Mouse (Mus musculus) macrophage (primary cell): Measurements from ENCODE around the gene Vcp. TPM values are rescaled to one million over a fixed set of nuclear protein-coding genes. Genes with fewer than 3 reads are reported as not detected.

Experiments
- H3K27ac ChIP-seq: fragments of 350-480 bp; formaldehyde crosslinking; 2 replicates; pipeline ENCODE4 v1.9.0; 2021
- H3K36me3 ChIP-seq: fragments of 350-480 bp; formaldehyde crosslinking; 2 replicates; pipeline ENCODE4 v1.9.0; 2021; ENCODE audit errors: inconsistent target
- H3K4me3 ChIP-seq: fragments of 350-480 bp; formaldehyde crosslinking; 2 replicates; pipeline ENCODE4 v1.9.0; 2021; ENCODE audit errors: inconsistent target
- H3K79me2 ChIP-seq: fragments of 350-480 bp; formaldehyde crosslinking; 2 replicates; pipeline ENCODE4 v1.9.0; 2021; ENCODE audit errors: inconsistent target
- WGBS: methylation state at CpG from one replicate; pipeline ENCODE4 v1.1.7; 2026; ENCODE audit warnings: inconsistent platforms; ENCODE audit not compliant: missing documents; 5-methylcytosine and 5-hydroxymethylcytosine counted together
- polyA plus RNA-seq: library from polyadenylated mRNA; stranded (reverse); fragments of 250-400 nt; gene quantifications from 3 replicates; pipeline ENCODE4 v1.2.4, GENCODE M21; 2018; ENCODE audit warnings: inconsistent platforms

Vcp gene
- polyA plus RNA-seq, 1 experiment from 2014 or later, result 191 TPM

DNA sequence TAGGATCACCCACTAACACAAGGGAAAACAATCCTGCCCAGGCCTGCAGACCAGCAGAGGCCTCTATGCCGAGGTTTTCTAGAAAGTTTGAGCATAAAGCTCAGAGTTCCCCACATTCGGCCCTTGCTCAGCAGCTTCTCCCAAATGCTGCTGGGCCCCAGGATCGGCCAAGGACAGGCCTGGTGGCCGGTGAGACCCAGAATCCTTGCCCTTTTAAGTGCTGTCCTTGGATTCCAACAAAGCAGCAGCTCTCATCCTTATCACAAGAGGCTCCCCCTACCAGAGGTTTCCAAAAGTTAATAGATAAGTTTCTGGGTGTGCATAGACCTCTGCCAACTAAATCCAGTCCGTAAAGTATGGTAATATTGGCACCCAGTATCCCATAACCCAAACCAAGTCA lies 26.4 kb downstream of the Vcp start:
- 95% methylated on average over 5 of the region's 5 CpGs for WGBS

DNA sequence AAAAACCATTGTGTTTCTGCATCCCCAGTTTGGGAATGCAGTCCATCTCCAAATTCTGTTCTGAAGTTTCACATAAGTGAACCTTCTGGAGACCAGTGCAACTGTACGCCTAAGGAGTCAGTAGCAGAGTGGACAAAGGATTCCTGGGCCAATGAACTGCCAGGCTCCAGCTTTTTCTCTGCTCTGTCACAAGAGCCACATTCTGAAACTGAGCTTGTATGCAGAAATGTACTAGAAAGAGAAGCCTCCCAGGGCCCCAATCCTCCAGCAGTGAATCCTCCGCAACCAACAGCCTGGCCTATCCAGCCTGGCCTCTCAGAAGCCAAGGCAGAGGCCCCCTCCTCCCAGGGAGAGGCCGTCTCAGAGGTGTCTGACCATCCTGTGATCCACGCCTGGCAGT lies 27.4 kb downstream of the Vcp start:
- H3K4me3 ChIP-seq, result no peak overlapping the region
- no peak overlapping the region for H3K27ac ChIP-seq
- WGBS, result 90% methylated on average over 4 of the region's 4 CpGs
- H3K36me3 ChIP-seq, result no peaks in the 10 kb centered on the region
- H3K79me2 ChIP-seq, result no peaks in the 10 kb centered on the region

More for the DNA sequence above, 26.4 kb downstream of the Vcp start:
- Histone ChIP-seq H3K4me3 (no peak overlapping the region), H3K79me2 (no peaks in the 10 kb centered on the region), H3K36me3 (peaks cover 6% of the 10 kb centered on the region; the same call in 1 of the 2 replicates), H3K27ac (no peak overlapping the region)

DNA sequence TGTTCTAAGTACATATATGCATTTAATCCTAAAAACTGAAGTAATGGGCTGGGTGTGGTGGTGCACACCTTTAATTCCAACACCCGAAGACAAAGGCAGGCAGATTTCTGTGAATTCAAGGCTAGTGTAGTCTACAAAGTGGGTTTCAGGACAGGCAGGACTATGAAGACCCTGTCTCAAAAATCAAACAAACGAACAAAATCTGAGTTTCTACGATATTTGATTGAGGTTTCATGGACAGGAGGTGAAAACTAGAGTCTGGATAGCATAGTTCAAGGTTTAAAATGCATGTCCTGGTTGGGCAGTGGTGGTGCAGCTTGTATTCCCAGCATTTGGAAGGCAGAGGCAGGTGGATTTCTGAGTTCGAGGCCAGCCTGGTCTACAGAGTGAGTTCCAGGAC lies 31.0 kb downstream of the Vcp start, which contains the start of gene 1700022I11Rik:
1700022I11Rik (plus strand) TSS at position 301 of the 400 bp plus-strand sequence.
- 91% methylated on average over 4 of the region's 4 CpGs for WGBS
- Histone ChIP-seq H3K79me2 (no peaks in the 10 kb centered on the region), H3K36me3 (no peaks in the 10 kb centered on the region), H3K4me3 (no peak within 1 kb of the TSS), H3K27ac (no peak within 1 kb of the TSS)

DNA sequence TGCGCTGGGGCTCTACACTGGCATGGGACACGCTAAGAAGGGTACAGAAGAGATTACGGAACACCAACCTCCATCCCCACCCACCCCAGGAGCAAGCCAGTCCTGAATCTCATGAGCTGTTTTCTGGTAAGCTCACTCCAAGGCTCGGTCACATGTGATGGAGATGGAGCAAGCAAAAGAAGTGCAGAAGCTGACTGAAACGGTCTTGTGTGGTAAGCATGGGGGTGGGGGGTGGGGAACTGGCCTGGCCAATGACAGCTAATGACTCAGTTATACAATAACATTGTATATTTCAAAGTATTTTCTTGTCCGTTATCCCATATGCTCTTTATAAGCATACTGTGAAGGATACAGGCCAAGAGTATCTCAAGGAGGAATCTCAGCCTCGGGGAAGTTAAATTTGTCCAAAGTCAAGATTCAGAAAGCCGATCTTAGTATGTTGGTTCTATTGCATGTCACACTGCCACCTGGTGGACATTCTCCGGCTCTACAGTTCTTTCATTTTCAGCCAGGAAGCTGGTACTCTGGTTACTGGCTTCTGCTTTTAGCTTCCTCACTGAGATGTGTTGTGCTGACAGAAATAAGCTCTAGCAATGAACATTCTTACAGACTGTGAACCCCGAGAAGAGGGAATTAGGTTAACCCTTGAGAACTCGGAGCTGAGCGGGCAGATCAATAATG lies 35.1 kb downstream of the Vcp start:
- 18% methylated on average over 12 of the region's 12 CpGs for WGBS
- H3K4me3 ChIP-seq, result no peak overlapping the region
- peak overlapping the region; percentile 33; the same call in 1 of the 2 replicates for H3K27ac ChIP-seq
- H3K79me2 ChIP-seq, result no peaks in the 10 kb centered on the region
- no peaks in the 10 kb centered on the region for H3K36me3 ChIP-seq

DNA sequence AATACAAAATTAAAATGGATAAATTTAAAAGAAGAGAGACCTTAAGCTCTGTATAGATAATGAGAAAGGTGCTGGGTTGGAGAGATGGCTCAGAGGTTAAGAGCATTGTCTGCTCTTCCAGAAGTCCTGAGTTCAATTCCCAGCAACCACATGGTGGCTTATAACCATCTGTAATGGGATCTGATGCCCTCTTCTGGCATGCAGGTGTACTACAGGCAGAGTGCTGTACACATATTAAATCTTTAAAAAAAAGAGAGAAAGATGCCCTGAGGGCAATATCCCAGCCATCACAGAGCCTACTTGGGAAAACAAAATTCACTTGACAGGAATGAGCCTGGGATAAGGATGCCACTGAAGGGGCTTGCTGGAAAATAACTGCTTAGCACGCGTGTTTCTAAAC lies 36.8 kb downstream of the Vcp start:
- H3K4me3 ChIP-seq, result no peak overlapping the region
- 100% methylated on average over 2 of the region's 2 CpGs for WGBS
- H3K79me2 ChIP-seq, result no peaks in the 10 kb centered on the region
- H3K27ac ChIP-seq, result no peak overlapping the region
- no peaks in the 10 kb centered on the region for H3K36me3 ChIP-seq

DNA sequence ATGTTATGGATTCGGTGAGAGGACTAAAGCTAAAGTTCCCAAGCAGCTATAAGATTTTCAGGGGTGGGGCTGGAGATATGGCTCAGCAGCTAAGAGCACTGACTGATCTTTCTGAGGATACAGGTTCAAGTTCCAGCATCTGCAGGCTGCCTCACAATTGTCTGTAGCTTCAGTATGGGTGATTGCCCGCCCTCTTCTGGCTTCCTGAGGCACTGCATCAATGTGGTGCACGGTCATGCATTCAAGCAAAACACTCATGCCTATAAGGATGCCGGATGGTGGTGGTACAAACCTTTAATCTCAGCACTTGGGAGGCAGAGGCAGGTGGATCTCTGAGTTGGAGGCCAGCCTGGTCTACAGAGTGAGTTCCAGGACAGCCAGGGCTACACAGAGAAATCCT lies 38.7 kb downstream of the Vcp start:
- Histone ChIP-seq H3K4me3 (no peak overlapping the region), H3K27ac (no peak overlapping the region), H3K36me3 (peaks cover 13% of the 10 kb centered on the region; the same call in 1 of the 2 replicates), H3K79me2 (no peaks in the 10 kb centered on the region)
- WGBS, result 19% methylated on average over 4 of the region's 4 CpGs

DNA sequence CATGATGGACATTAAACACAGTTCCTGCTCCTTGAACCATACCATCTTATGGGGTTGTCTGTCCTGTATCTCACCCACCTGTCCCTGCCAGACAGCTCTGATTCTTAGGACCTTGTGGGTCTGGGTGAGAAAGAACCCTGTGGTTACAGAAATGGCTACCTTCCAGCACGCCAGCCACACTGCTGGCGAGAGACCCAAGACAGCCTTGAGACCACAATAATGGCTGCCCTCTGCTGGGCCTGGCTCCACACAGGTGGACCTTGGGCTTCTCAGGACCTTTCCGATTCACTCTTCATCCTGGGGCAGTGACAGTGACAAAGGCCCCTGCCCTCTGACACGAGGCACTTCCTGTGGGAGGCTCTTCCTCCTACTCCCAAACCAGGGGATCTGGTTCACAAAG lies 40.9 kb downstream of the Vcp start:
- Histone ChIP-seq H3K27ac (no peak overlapping the region), H3K4me3 (no peak overlapping the region), H3K36me3 (peaks cover 14% of the 10 kb centered on the region; the same call in 1 of the 2 replicates), H3K79me2 (no peaks in the 10 kb centered on the region)
- WGBS, result 49% methylated on average over 4 of the region's 4 CpGs

DNA sequence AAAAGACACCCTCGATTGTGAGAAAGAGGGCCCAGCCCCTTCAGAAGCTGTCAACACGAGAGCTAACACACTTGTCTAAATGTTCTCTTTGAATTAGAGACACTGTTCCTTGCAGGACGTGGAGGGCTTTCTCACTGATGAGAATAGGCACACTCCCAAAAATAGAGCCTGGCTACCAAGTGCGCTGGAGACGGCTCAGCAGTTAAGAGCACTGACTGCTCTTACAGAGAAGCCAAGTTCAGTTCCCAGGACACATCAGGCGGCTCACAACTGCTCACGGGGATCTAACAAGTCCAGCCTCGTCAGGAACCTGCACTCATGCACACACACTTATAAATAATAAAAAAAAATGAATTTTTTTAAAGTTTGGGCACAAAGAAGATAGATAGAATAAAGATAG lies 41.4 kb downstream of the Vcp start:
- no peak overlapping the region for H3K4me3 ChIP-seq
- no peaks in the 10 kb centered on the region for H3K79me2 ChIP-seq
- H3K27ac ChIP-seq, result no peak overlapping the region
- peaks cover 14% of the 10 kb centered on the region; the same call in 1 of the 2 replicates for H3K36me3 ChIP-seq
- WGBS, result 90% methylated on average over 8 of the region's 8 CpGs

DNA sequence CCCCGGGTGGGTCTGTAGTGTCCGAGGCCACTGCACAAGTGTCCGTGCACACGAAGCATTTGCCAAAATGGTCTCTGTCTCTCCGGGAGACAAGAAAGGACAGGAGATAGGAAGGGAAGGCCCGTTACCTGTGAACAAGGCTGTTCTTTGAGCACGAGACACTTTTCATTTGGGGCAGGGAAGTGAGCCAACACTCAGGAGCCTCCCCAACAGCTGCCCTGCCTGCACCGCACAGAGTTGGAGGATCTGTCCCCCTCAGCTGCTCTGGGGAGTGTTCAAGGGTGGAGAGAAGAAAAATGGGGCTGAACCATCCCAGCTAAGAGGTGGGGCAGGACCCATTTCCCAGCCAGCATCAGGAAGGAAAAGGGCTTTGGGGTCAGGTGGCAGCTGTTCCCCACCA lies 42.3 kb downstream of the Vcp start:
- no peak overlapping the region for H3K27ac ChIP-seq
- H3K79me2 ChIP-seq, result no peaks in the 10 kb centered on the region
- peaks cover 14% of the 10 kb centered on the region; the same call in 1 of the 2 replicates for H3K36me3 ChIP-seq
- 94% methylated on average over 8 of the region's 8 CpGs for WGBS
- H3K4me3 ChIP-seq, result no peak overlapping the region

DNA sequence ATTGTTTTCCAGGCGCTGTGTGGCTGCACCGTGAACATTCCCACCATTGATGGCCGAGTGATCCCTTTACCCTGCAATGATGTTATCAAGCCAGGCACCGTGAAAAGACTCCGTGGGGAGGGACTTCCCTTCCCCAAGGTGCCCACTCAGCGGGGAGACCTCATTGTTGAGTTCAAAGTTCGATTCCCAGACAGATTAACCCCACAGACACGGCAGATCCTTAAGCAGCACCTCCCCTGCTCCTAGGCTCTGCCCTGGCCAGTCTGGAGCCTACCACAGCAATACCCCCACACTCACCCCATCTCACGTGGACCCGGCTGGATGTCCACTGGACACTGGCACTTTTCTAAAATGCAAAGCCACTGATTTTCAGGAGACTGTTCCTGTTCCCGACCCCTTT lies 43.0 kb downstream of the Vcp start:
- H3K79me2 ChIP-seq, result no peaks in the 10 kb centered on the region
- no peak overlapping the region for H3K27ac ChIP-seq
- H3K4me3 ChIP-seq, result no peak overlapping the region
- H3K36me3 ChIP-seq, result peaks cover 14% of the 10 kb centered on the region; the same call in 1 of the 2 replicates
- 92% methylated on average over 11 of the region's 11 CpGs for WGBS

DNA sequence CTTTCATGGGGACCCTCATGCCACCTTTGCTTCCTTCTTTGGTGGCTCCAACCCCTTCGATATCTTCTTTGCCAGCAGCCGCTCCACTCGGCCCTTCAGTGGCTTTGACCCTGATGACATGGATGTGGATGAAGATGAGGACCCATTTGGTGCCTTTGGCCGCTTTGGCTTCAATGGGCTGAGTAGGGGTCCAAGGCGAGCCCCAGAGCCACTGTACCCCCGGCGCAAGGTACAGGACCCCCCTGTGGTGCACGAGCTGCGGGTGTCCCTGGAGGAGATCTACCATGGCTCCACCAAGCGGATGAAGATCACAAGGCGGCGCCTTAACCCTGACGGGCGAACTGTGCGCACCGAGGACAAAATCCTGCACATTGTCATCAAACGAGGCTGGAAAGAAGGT lies 43.7 kb downstream of the Vcp start:
- Histone ChIP-seq H3K36me3 (peaks cover 14% of the 10 kb centered on the region; the same call in 1 of the 2 replicates), H3K4me3 (no peak overlapping the region), H3K79me2 (no peaks in the 10 kb centered on the region), H3K27ac (no peak overlapping the region)
- WGBS, result 94% methylated on average over 17 of the region's 17 CpGs

DNA sequence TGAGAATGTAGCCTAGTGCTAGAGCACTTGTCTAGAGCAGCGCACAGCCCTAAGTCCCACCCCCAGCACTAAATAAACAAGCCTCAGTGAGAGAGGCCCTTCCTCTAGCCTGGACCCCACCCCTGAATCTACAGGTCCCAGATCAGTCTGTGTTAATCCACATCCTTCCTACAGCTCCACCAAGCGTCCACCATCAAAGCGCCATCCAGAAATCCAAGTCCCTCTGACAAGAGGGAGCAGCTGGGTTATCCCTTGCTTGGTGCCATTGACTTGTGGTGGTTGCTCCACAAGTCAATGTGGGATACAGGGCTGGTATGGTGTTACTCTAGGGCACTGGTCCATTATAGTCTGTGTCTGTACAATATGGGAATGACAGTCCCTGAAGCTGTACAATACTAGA lies 45.1 kb downstream of the Vcp start:
- Histone ChIP-seq H3K27ac (no peak overlapping the region), H3K36me3 (peaks cover 14% of the 10 kb centered on the region; the same call in 1 of the 2 replicates), H3K4me3 (no peak overlapping the region), H3K79me2 (no peaks in the 10 kb centered on the region)
- 97% methylated on average over 3 of the region's 3 CpGs for WGBS

DNA sequence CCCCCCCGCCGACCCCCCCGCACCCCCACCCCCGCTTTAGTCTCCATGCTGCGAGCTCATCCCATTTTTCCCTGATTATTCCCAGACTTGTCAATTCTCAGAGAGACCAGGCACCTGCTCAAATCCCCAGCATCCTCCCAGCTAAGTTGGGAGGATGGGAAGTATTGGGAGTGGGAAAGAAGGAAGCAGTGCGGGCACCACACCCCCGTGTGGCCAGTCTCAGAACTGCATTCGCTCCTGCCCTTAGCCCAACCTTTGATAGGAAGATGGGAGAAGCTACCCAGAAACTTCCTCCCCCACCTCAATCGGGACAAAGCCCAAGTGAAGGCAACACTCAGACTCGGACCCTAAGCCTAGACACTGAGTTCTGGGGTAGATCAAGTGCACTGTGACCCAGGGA lies 46.0 kb downstream of the Vcp start:
- 29% methylated on average over 10 of the region's 10 CpGs for WGBS
- Histone ChIP-seq H3K27ac (no peak overlapping the region), H3K79me2 (no peaks in the 10 kb centered on the region), H3K36me3 (peaks cover 14% of the 10 kb centered on the region; the same call in 1 of the 2 replicates), H3K4me3 (no peak overlapping the region)

DNA sequence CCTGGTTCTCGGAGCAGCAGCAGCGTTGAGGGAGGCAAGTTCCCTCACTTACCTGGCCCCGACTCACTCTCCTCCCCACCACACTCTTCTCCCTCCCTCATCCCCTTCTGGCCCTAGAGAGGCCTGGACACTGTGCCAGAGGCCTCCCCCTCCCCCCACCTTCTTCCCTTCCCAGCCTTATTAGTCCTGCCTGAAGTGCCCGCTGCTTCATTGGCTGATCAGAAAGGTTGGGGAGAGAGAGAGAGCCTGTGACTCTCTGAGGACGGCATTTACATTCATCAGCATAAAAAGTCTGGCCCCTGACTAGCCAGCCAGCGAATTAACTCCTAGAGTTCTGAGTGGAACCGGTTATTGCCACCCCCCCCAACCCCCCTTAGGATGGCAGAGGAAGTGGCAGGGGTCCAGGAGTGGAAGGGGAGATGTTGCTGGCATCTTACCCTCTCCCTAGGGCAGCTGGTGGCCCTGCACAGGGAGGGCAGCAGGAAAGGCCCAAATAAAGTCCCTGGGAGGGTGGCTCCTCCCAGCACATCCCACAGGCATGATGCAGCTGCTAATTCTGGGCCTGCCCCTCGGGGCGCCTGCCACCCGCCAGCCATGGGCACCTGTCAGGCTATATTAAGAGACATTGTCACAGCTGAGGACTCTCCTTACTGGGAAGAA lies 46.7 kb downstream of the Vcp start:
- no peak overlapping the region for H3K4me3 ChIP-seq
- no peak overlapping the region for H3K27ac ChIP-seq
- 83% methylated on average over 8 of the region's 10 CpGs for WGBS
- H3K36me3 ChIP-seq, result peaks cover 14% of the 10 kb centered on the region; the same call in 1 of the 2 replicates
- no peaks in the 10 kb centered on the region for H3K79me2 ChIP-seq

DNA sequence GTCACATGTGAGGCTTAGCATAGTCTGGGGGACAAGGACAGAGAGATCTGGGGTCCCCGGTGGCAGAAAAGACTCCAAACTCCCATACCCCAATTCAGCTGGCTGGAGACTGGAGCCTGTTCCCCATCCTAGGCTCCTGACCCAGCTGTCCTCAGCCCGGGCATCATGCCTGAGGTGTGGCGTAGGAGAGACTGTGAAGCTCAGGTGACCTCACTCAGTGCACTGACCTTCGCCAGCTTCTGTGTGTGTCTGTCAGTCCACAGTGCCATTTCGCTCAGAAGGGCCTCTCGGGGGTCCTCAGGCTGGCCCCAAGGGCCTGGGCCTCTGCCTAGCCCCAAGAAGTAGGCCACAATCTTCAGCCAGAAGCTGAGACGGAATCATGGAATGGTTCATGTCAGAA lies 47.7 kb downstream of the Vcp start:
- Histone ChIP-seq H3K27ac (no peak overlapping the region), H3K4me3 (no peak overlapping the region), H3K79me2 (no peaks in the 10 kb centered on the region), H3K36me3 (peaks cover 10% of the 10 kb centered on the region; the same call in 1 of the 2 replicates)
- WGBS, result 96% methylated on average over 7 of the region's 7 CpGs
